Mouse (Mus musculus): ENCODE data around the gene Dnah17.

- TF ChIP-seq CTCF (IDR thresholded peaks at IDR 0.05) (no peak), EP300 (IDR thresholded peaks at IDR 0.05) (no peak)
These were observed 122.2 kb downstream of the Dnah17 start for GRCm38 (mm10) chr11:118008144-118008805.
